Mouse (Mus musculus): Measurements from ENCODE around the gene Shf.
"Not testable (repeated sequence)": the region's sequence is repeated elsewhere in the genome, so short reads cannot be mapped to it uniquely, and the experiment has no call there.

DNA sequence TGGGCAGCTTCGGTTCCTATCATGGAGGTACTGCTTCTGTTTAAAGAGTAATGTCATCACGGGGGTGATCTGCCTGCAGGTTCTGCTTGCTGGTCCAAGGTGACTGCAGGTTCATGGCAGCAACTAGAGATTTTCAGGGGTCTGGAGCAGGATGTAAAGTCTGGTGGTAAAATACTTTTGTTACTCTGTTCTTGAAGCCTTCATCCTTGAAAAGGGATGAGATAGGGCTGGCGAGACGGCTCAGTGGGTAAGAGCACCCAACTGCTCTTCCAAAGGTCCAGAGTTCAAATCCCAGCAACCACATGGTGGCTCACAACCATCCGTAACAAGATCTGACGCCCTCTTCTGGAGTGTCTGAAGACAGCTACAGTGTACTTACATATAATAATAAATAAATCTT, 38.6 kb downstream of the Shf start:
- TF ChIP-seq CTCF (IDR thresholded peaks at IDR 0.05; ENCODE audit: low read depth); EP300 (optimal IDR thresholded peaks at IDR 0.05): not testable (repeated sequence)

All from stomach, postnatal 0 days (tissue).